Mouse (Mus musculus) intestine, postnatal 0 days (tissue): ENCODE results near the gene Allc. TPM values are rescaled to one million over a fixed set of nuclear protein-coding genes. Genes with fewer than 3 reads are reported as not detected.

Experiments
- ATAC-seq: fragments of 200-750 bp; cut with Nextera tagmentation; 2 replicates; pipeline ENCODE4 v1.8.0; 2017; ENCODE audit warnings: mild to moderate bottlenecking, moderate TSS enrichment, moderate library complexity
- H3K27ac ChIP-seq: fragments of 300-500 bp; sonication (generic); 2 replicates; pipeline ENCODE4 v1.5.1; 2014; ENCODE audit warnings: mild to moderate bottlenecking, low read depth, low read length, moderate library complexity
- H3K27me3 ChIP-seq: fragments of 300-500 bp; sonication (generic); replicated peaks from 2 replicates; pipeline ENCODE4 v1.6.1; 2014; ENCODE audit warnings: low read length, mixed read lengths; ENCODE audit not compliant: control insufficient read depth, insufficient read depth
- H3K36me3 ChIP-seq: fragments of 300-500 bp; sonication (generic); 2 replicates; pipeline ENCODE4 v1.6.1; 2014; ENCODE audit warnings: mild to moderate bottlenecking, moderate library complexity; ENCODE audit not compliant: control insufficient read depth, insufficient read depth
- H3K4me1 ChIP-seq: fragments of 300-500 bp; sonication (generic); replicated peaks from 2 replicates; pipeline ENCODE4 v1.6.1; 2014; ENCODE audit warnings: antibody characterized with exemption, low read length, mixed read lengths; ENCODE audit not compliant: control insufficient read depth, insufficient read depth
- H3K4me2 ChIP-seq: fragments of 300-500 bp; sonication (generic); replicated peaks from 2 replicates; pipeline ENCODE4 v1.6.1; 2014; ENCODE audit warnings: low read depth, mild to moderate bottlenecking, moderate library complexity
- H3K4me3 ChIP-seq: fragments of 300-500 bp; sonication (generic); 2 replicates; pipeline ENCODE4 v1.5.1; 2014; ENCODE audit warnings: low read depth, low read length
- H3K9ac ChIP-seq: fragments of 300-500 bp; sonication (generic); 2 replicates; pipeline ENCODE4 v1.6.1; 2014; ENCODE audit warnings: mild to moderate bottlenecking, low read depth, low read length
- H3K9me3 ChIP-seq: fragments of 300-500 bp; sonication (generic); 2 replicates; pipeline ENCODE4 v1.6.1; 2016; ENCODE audit warnings: mixed run types; ENCODE audit not compliant: control insufficient read depth
- CTCF ChIP-seq: sonication (generic); IDR thresholded peaks from 2 replicates; pipeline ENCODE4 v1.5.1; 2016; ENCODE audit warnings: low read depth, mild to moderate bottlenecking, control low read depth, antibody characterized with exemption, moderate library complexity
- whole genome bisulfite sequencing: fragments of 180-500 bp; shearing (Covaris S2); extraction: QIAGEN DNeasy Blood & Tissue Kit; methylation state at CpG from one replicate; pipeline ENCODE4 v1.1.7; 2014; 5-methylcytosine and 5-hydroxymethylcytosine counted together
- polyA plus RNA-seq: library from polyadenylated mRNA; unstranded; fragments of >200 nt; fragmentation: Nextera tagmentation; extraction: Ambion mirVana; gene quantifications from 2 replicates; pipeline ENCODE4 v1.2.1, GENCODE M21; 2015

The Allc gene
- polyA plus RNA-seq, 1 experiment from 2014 or later, result not detected

- WGBS, result 7% methylated on average over 24 of the region's 24 CpGs
- Histone ChIP-seq H3K9ac (no peak overlapping the region), H3K27me3 (peaks cover 3% of the 10 kb centered on the region; the same call in 1 of the 2 replicates), H3K4me3 (peak overlapping the region; percentile 31), H3K9me3 (no peaks in the 10 kb centered on the region), H3K36me3 (no peaks in the 10 kb centered on the region), H3K4me1 (no peaks in the 10 kb centered on the region), H3K4me2 (peak overlapping the region; percentile 71), H3K27ac (no peak overlapping the region)
- ATAC-seq, result peak; percentile 82
- TF ChIP-seq CTCF, result peak; percentile 95
Measured at GRCm38 (mm10) chr12:28589090-28589868, 7.0 kb upstream of the Allc start.

- Histone ChIP-seq H3K27me3 (peaks cover 3% of the 10 kb centered on the region; the same call in 1 of the 2 replicates), H3K4me3 (no peak overlapping the region), H3K36me3 (no peaks in the 10 kb centered on the region), H3K4me1 (no peaks in the 10 kb centered on the region), H3K9me3 (no peaks in the 10 kb centered on the region), H3K4me2 (no peak overlapping the region), H3K27ac (no peak overlapping the region), H3K9ac (no peak overlapping the region)
- no peak for TF ChIP-seq CTCF
- no peak for ATAC-seq
- WGBS, result 76% methylated on average over 6 of the region's 6 CpGs
Measured at GRCm38 (mm10) chr12:28587949-28588348, 5.6 kb upstream of the Allc start.

GRCm38 (mm10) chr12:28584036-28584435, 1.7 kb upstream of the Allc start:
- Histone ChIP-seq H3K27ac (no peak overlapping the region), H3K4me1 (no peaks in the 10 kb centered on the region), H3K4me2 (no peak overlapping the region), H3K36me3 (no peaks in the 10 kb centered on the region), H3K9me3 (no peaks in the 10 kb centered on the region), H3K4me3 (no peak overlapping the region), H3K27me3 (peaks cover 3% of the 10 kb centered on the region; the same call in 1 of the 2 replicates), H3K9ac (no peak overlapping the region)
- no peak for TF ChIP-seq CTCF
- 67% methylated on average over 3 of the region's 3 CpGs for WGBS
- ATAC-seq, result no peak

GRCm38 (mm10) chr12:28579132-28579531, 3.2 kb downstream of the Allc start:
- H3K4me2 ChIP-seq, result no peak overlapping the region
- no peak for ATAC-seq
- 38% methylated on average over 4 of the region's 4 CpGs for WGBS

GRCm38 (mm10) chr12:28578147-28578546, 4.2 kb downstream of the Allc start:
- H3K36me3 ChIP-seq, result no peaks in the 10 kb centered on the region
- WGBS, result 88% methylated on average over 3 of the region's 3 CpGs

More at GRCm38 (mm10) chr12:28579132-28579531, 3.2 kb downstream of the Allc start:
- Histone ChIP-seq H3K36me3 (no peaks in the 10 kb centered on the region), H3K9ac (no peak overlapping the region), H3K27ac (no peak overlapping the region), H3K27me3 (no peaks in the 10 kb centered on the region), H3K9me3 (no peaks in the 10 kb centered on the region), H3K4me1 (no peaks in the 10 kb centered on the region), H3K4me3 (no peak overlapping the region)
- peak; percentile 64 for TF ChIP-seq CTCF

GRCm38 (mm10) chr12:28575366-28576070, 6.8 kb downstream of the Allc start:
- Histone ChIP-seq H3K9me3 (no peaks in the 10 kb centered on the region), H3K9ac (no peak overlapping the region), H3K36me3 (no peaks in the 10 kb centered on the region), H3K4me1 (no peaks in the 10 kb centered on the region), H3K4me3 (no peak overlapping the region), H3K27me3 (no peaks in the 10 kb centered on the region), H3K4me2 (no peak overlapping the region), H3K27ac (no peak overlapping the region)
- WGBS, result 60% methylated on average over 6 of the region's 6 CpGs
- no peak for ATAC-seq
- no peak for TF ChIP-seq CTCF

More at GRCm38 (mm10) chr12:28578147-28578546, 4.2 kb downstream of the Allc start:
- no peaks in the 10 kb centered on the region for H3K4me1 ChIP-seq
- no peaks in the 10 kb centered on the region for H3K27me3 ChIP-seq
- no peak overlapping the region for H3K9ac ChIP-seq
- ATAC-seq, result no peak
- no peak overlapping the region for H3K4me3 ChIP-seq
- no peak overlapping the region for H3K27ac ChIP-seq
- H3K9me3 ChIP-seq, result no peaks in the 10 kb centered on the region
- no peak overlapping the region for H3K4me2 ChIP-seq
- no peak for TF ChIP-seq CTCF
